Mouse (Mus musculus) adrenal gland, postnatal 4 days (tissue): ENCODE results near the gene Oxct2a. TPM values are rescaled to one million over a fixed set of nuclear protein-coding genes. Genes with fewer than 3 reads are reported as not detected.
"Not testable (repeated sequence)": the region's sequence is repeated elsewhere in the genome, so short reads cannot be mapped to it uniquely, and the experiment has no call there.

Experiments
- DNase-seq, 2 experiments: peaks; one replicate each; pipeline ENCODE4 v3.0.0; 2021 to 2022; ENCODE audit warnings: low spot score in 2 of 2, mixed read lengths in 2 of 2
- long read RNA-seq, 2 experiments: library from polyadenylated mRNA; stranded (forward); transcript quantifications; one replicate each; pipeline ENCODE4 v2.0.0; 2021
- total RNA-seq, 2 experiments: library from RNA; stranded (reverse); gene quantifications; 2 replicates each; pipeline ENCODE4 v1.2.3; 2021

Oxct2a gene
- total RNA-seq: not detected
- long read RNA-seq, experiment 1: 0 reads
- long read RNA-seq, experiment 2: 0 reads

GRCm38 (mm10) chr4:123323534-123323933, at the start of gene Oxct2a:
Oxct2a (minus strand) TSS chr4:123323634.
- no peak for DNase-seq

DNA sequence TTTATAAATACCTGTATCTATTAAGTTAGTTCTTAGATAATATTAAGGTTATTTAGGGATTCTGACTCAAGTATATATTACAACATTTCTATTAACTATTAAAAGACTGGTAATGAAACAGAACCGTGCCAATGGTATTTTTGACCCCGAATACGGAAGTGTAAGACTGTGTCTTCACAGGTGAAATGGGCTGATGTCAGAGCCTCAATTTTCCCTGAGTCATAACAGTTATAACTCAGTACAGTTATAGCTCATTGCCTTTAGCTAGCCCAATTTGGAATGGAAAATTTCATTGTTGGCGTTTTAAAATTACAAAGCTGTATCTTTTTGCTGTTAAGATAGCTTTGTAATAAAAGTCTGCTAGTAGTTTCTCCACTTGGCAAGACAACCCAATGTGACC, 40.1 kb upstream of the Oxct2a start:
- DNase-seq: no peak

GRCm38 (mm10) chr4:123360771-123361170, 37.3 kb upstream of the Oxct2a start:
- DNase-seq: no peak

- no peak for DNase-seq
These were observed 35.2 kb upstream of the Oxct2a start for GRCm38 (mm10) chr4:123358613-123359012.

- no peak for DNase-seq
These were observed 32.5 kb upstream of the Oxct2a start for GRCm38 (mm10) chr4:123355941-123356340.

GRCm38 (mm10) chr4:123353271-123353877, 29.9 kb upstream of the Oxct2a start:
- DNase-seq: no peak

DNA sequence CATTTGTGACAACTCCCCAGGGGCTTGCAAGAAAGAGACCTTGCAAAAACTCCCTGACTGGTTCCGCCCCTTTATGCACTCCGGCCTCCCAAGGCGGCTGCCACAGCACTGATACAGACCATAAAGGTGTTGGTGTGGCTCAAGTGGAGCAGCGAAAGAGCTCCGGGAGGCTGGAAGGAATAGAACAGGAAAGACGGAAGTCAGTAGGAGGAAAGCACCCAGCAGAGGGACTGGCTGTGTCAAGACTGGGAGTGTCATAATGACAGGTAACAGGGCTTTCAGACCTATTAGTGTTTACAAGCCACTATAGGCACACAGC, 20.0 kb upstream of the Oxct2a start:
- no peak for DNase-seq

DNA sequence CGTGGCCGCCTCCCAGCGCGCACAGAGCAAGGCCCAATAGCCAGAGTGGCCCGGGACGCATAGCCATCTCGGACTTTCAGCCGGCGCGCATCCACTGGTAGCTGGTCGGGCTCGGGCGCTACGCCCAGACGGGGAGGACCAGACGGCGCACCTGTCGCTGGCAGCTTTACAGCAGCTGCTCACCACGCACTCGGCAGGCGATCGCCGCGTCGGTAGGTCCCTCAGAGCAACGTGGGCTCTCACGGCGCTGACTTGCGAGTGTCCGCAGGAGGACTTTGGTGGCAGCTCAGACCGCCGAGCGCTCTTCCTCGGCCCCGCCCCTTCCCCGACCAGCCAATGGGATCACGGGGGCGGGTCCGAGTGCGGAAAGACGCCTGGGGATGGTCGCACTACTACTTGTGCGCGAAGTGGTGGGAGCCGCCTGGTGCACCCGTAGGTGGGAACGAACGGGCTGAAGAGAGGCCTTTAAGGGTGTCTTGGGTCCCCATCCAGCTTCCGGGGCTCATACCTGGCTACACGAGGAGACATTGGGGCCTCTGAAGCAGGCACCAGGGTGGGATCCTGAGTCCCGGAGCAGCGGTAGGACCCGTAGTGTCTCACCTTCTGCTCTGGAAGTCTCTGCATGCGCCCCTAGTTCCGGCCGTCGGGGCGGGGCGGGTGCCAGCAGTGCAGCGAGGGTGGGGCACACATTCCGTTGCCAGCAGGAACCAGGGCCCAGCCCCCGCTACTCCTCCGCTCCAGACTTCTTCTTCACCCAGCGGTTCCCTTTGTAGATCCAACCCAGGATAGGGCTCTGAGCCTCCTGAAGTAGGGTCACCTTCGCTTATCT, 19.4 kb upstream of the Oxct2a start, which contains the start of gene Bmp8a:
Gene Bmp8a, minus strand, starts transcription at position 611 of the 829 bp plus-strand sequence.
- peak in 1 of 2 experiments; percentile 47 for DNase-seq

DNA sequence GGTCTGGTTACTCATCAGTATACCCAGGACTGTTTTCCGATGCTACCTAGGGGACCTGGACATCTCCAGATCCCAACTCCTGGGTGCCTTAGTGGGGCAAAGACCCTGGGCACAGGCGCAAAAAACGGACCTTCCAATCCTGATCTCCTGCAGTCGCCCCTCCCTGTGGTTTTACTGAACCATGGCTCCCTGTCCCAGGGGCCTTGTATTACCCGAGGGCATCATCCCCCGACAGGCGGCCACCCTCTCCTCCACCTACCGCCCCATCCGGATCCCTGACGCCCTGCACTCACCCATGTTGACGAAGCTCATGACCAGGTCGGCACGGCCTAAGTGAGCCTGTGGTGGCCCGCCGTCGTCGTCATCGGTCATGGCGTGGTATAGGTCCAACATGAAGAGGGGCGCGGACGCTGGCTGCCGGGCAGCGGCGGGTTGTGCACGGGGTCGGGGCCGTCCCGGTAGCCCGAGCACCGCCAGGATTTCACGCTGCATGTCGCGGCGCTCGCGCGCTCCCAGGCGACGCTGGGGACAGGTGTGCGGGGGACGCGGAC, 18.7 kb upstream of the Oxct2a start:
- DNase-seq: no peak

- no peak for DNase-seq
These were observed 16.8 kb upstream of the Oxct2a start for GRCm38 (mm10) chr4:123340232-123340631.

DNA sequence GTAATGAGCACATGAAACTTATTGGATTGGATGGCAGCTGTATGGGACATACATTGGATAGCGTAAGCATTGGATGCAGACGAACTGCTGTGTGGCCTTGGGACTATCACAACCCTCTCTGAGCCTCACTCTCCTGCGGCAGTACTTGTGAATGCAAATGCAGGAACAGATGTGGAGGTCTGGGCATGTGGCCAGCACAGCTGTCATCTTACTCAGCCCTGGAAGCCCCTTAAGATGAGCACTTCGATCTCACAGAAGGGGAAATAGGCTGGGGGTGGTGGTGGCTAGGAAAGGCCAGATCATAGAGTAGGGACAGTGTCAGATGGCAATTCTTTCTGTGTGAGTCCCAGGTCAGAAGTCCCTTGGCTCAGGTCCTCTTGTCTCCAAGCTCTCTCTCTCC, 14.3 kb upstream of the Oxct2a start:
- DNase-seq: no peak

DNA sequence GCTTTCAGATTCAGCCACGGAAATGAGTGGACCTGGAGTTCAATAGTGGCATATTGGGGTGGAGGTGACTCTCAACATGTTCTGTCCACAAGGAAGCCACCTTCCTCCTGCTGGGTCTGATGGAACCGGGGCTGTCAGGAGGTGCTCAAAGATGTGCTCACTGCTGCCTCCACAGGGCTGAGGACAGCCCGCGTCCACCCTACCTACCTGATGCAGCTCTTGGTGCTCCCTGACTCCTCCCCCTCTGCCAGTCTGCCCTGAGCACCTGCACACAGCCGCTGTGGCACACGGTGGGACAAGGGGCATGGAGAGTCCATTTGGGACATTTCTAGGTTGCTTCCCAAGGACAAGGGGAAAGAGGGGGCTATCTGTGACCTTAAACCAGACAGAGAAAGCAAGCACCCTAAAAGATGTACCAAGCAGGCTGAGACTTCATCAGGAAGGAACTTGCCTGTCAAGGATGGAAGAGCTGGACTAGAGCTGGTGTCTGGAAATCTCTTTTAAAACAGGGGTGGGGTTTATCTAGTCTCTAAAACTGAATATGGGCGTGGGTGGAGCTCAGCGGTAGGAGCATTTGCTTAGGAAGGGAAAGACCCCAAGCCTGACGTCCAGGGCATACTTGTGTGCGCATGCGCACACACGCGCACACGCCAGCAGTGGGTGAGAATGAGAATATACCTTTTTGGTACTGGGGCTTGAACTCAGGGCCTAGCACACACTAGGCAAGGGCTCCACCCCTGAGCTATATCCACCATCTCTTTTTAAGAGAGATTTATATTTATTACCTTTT, 12.6 kb upstream of the Oxct2a start:
- no peak for DNase-seq

GRCm38 (mm10) chr4:123335244-123335643, 11.8 kb upstream of the Oxct2a start:
- not testable (repeated sequence) for DNase-seq

DNA sequence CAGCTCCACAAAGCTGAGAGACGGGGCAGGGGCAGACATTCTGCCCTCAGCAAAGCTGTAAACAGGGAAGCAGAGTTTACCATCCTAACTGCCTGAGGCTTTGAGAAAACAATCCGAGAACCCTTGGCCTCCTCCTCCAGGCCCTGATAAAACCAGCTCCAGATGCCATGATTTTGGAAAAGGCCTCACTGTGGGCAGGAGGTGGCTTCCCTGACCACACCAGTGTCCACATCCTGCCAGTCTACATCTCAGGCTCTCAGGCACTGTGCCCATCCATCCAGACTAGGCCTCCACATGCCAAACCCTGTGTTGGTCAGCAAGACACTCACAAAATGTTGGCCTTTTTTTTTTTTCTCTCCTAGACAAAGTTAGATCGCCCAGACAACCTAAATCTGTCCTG, 10.7 kb upstream of the Oxct2a start:
- DNase-seq: no peak

GRCm38 (mm10) chr4:123333151-123333550, 9.7 kb upstream of the Oxct2a start:
- DNase-seq: no peak

GRCm38 (mm10) chr4:123331961-123332360, 8.5 kb upstream of the Oxct2a start:
- DNase-seq: not testable (repeated sequence)

DNA sequence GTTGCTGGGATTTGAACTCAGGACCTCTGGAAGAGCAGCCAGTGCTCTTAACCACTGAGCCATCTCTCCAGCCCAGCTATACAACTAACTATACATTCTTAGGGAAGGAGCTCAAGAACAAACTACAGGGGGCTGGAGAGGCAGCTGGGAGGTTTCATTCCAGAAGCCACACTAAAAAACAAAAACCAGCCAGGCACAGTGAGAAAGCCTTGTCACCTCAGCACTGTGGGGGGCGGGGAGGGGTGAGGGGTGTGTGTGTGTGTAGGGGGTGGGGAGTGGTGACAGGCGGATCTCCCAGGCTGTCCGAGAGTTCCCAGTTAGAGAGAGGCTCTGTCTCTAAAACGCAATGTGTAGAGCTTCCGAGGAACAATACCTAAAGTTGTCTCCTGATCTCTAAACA, 7.9 kb upstream of the Oxct2a start:
- DNase-seq: no peak

DNA sequence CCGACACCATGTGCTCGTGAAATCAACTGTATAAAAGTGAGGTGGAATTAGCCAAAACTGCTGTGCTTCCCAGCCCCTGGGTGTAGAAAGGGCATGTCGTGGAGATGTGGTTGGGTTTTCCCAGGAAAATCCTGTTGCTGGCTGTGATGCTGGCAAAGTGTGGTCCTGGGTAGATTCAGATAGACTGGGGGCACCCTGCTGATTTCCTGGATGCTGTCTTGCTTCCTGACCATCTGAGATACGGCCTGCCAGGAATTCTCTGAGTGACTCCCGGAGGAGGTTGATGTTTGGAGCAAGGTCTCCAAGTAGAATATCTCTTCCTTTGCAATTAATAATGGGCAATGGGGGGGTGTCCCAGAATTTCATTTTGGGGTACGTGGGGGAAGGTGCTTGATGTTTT, 5.5 kb upstream of the Oxct2a start:
- DNase-seq: no peak

GRCm38 (mm10) chr4:123327630-123328029, 4.2 kb upstream of the Oxct2a start:
- DNase-seq: no peak

GRCm38 (mm10) chr4:123326087-123326486, 2.7 kb upstream of the Oxct2a start:
- no peak for DNase-seq

DNA sequence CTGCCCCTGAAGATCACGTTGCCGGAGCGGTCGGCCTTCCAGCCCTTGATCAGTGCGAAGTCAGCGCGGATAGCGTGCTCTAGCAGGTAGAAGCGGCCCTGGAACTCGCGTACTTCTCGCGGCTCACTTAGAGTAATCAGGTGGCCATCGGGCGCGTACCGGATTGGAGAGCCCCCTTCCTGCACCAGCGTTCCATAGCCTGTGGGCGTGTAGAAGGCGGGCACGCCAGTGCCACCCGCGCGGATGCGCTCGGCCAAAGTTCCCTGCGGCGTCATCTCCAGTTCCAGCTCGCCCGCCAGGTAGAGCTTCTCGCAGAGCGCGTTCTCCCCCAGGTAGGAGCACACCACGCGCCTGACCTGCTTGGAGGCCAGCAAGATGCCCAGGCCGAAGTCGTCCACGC, 524 bp downstream of the Oxct2a start:
- not testable (repeated sequence) for DNase-seq

DNA sequence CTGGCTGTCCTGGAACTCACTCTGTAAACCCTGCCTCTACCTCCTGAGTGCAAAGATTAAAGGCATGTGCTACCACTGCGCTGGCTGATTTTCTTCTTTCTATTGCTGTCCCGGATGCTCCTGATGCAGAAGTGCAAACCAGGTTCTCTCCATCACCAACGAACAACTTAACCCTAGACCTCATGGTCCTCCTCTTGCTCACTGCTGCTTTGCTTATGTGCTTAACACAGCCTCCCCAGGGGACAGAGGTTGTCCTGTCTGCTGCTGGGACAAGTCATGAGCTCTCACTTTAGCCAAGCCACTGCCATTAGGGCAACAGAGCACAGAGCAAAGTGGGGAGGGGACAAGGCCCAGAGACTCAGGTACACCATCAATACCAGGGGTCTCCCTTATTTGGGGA, 8.9 kb downstream of the Oxct2a start:
- no peak for DNase-seq
